Mouse (Mus musculus) mammary gland, adult 2 months (tissue): ENCODE data around the gene Gm17689. TPM values are rescaled to one million over a fixed set of nuclear protein-coding genes. Genes with fewer than 3 reads are reported as not detected.

Experiments used
- polyA plus RNA-seq: library from polyadenylated mRNA; depleted of rRNA; stranded (reverse); fragments of >200 nt; gene quantifications from 2 replicates; pipeline ENCODE4 v1.2.3, GENCODE M21; 2012; ENCODE audit warnings: low replicate concordance; rRNA removed

Gm17689 gene
- not detected in 2 replicates for polyA plus RNA-seq

GRCm38 (mm10) chr9:36582535-36582934 lies at the start of gene Gm17689:
Gene Gm17689 (minus strand): TSS chr9:36582635.

GRCm38 (mm10) chr9:36541863-36542262 lies 40.6 kb downstream of the Gm17689 start, which contains the start of gene Gm5615:
Gene Gm5615 (minus strand): TSS chr9:36541963.

Other genes starting within 250 kb of the Gm17689 start
- not detected in 2 replicates for gene Gm7257, start 150.8 kb downstream of the Gm17689 start, polyA plus RNA-seq
- not detected in 2 replicates for gene Gm9513, start 107.0 kb downstream of the Gm17689 start, polyA plus RNA-seq
- gene Gm5615, start 40.7 kb downstream of the Gm17689 start, polyA plus RNA-seq = not detected in 2 replicates
- gene A630095E13Rik, start 60.7 kb upstream of the Gm17689 start, polyA plus RNA-seq = not detected in 2 replicates
- gene Acrv1, start 110.6 kb upstream of the Gm17689 start, polyA plus RNA-seq = not detected in 2 replicates
- 0.14 and 0.48 TPM in 2 replicates for gene Chek1, start 144.4 kb upstream of the Gm17689 start, polyA plus RNA-seq
- 127 and 309 TPM in 2 replicates for gene Stt3a, start 185.0 kb upstream of the Gm17689 start, polyA plus RNA-seq
- 68.5 and 87.7 TPM in 2 replicates for gene Ei24, start 214.8 kb upstream of the Gm17689 start, polyA plus RNA-seq
- gene Fez1, start 239.2 kb upstream of the Gm17689 start, polyA plus RNA-seq = 1.9 and 2.6 TPM in 2 replicates